Mouse (Mus musculus) adrenal gland, adult 18-20 months (tissue): Measurements from ENCODE around the gene Vamp8. TPM values are rescaled to one million over a fixed set of nuclear protein-coding genes. Genes with fewer than 3 reads are reported as not detected.

Source experiments
- DNase-seq, 2 experiments: peaks; one replicate each; pipeline ENCODE4 v3.0.0; 2021 to 2022; ENCODE audit warnings: low spot score in 2 of 2
- long read RNA-seq, 2 experiments: library from polyadenylated mRNA; stranded (forward); transcript quantifications; one replicate each; pipeline ENCODE4 v2.0.0; 2021
- total RNA-seq, 2 experiments: library from RNA; stranded (reverse); gene quantifications; 1 replicate in 1 of 2; 2 replicates in 1 of 2; pipeline ENCODE4 v1.2.3; 2021

Vamp8 gene
- 100 to 1,000 TPM; 111 to 140 TPM for total RNA-seq
- long read RNA-seq, experiment 1, transcript Vamp8-201 (3 exons, 820 nt) = major isoform, 21 of 24 reads
- long read RNA-seq, experiment 1, partial matches to known transcripts = 0 of 24 reads
- long read RNA-seq, experiment 1, other reads (novel, unspliced or antisense) = 0 of 24 reads
- long read RNA-seq, experiment 2, transcript Vamp8-201 (3 exons, 820 nt) = major isoform, 107 of 115 reads
- long read RNA-seq, experiment 2, partial matches to known transcripts = 3 of 115 reads
- long read RNA-seq, experiment 2, other reads (novel, unspliced or antisense) = 2 of 115 reads

GRCm38 (mm10) chr6:72389941-72390771 lies at the start of gene Vamp8:
Gene Vamp8 (minus strand): TSS chr6:72390703.
- peak; percentile 81 to 83 for DNase-seq

DNA sequence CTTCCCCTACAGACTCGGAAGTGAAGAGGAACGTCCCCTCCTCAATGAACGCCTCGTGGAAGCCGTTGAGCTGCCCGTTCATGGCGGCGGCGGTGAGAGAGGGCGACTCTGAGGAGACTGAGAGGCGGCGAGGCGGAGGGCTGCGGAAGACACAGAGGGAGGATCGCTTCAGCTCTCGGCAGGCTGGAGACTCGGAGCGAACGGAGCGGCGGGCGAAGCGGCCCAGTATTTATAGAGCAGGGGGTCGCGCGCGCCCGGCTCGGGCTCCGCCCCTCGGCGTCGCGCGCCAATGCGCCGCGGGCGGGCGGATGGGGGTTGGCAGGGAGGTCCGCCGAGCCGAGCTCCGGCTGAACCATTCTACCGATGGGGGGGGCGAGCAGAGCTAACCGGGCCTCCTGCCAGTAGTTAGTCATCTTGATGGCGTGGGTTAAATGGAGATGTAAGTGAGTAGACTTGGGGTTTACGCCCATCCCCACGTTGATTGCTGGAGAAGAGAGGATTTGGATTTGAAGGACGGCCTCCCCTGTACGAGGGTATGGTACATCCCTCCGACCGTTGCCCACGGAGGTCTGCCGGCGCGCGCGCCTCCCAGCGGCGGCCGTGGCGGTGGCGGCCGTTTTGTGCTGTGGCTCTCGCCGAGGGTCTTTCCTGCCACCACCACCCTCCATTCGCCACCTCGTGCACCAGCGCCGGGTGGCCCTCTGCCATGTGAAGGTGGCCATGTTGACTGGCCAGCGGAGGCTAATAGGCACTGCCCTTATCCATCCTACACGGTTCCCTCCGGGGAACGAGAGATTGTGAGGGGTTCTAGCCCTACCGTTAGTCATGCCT lies 49.1 kb upstream of the Vamp8 start, which contains the start of gene Mat2a:
Gene Mat2a (minus strand): TSS at position 204 of the 831 bp plus-strand sequence.
- peak; percentile 96 to 97 for DNase-seq

GRCm38 (mm10) chr6:72438862-72439354 lies 48.4 kb upstream of the Vamp8 start:
- DNase-seq = peak; percentile 83 to 87

GRCm38 (mm10) chr6:72438226-72438625 lies 47.7 kb upstream of the Vamp8 start:
- no peak for DNase-seq

GRCm38 (mm10) chr6:72432153-72432552 lies 41.6 kb upstream of the Vamp8 start:
- DNase-seq = no peak

GRCm38 (mm10) chr6:72430989-72431921 lies 40.8 kb upstream of the Vamp8 start:
- DNase-seq = no peak

DNA sequence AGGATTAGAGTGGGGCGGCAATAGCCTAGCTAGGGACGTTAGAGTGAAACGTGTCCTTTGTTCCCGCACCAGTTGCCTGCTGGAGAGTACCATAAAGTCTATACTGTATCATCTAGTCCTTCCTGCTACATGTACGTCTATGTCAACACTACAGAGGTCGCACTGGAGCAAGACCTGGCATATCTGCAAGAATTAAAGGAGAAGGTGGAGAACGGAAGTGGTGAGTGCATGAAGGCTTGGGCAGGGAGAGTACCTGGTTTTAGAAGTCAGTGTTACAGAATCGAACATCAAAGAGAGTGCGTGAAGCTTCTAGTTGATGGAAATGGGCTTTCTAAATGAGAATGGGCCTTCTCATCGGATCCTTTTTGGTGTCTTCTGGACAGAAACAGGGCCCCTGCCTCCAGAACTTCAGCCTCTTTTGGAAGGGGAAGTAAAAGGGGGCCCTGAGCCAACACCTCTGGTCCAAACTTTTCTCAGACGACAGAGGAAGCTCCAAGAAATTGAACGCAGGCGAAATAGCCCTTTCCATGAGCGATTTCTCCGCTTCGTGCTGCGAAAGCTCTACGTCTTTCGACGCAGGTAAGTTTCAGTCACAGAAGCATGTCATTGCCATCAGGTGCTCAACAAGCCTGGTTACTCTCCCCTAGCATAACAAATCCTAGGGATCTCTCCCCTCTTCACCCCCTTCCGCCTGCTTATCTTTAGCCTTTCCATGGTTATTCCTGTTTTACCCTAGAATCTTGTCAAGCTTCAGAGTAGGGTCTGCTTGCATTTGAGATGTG lies 38.7 kb upstream of the Vamp8 start:
- no peak for DNase-seq

GRCm38 (mm10) chr6:72428036-72428435 lies 37.5 kb upstream of the Vamp8 start:
- peak; percentile 76 to 77 for DNase-seq

DNA sequence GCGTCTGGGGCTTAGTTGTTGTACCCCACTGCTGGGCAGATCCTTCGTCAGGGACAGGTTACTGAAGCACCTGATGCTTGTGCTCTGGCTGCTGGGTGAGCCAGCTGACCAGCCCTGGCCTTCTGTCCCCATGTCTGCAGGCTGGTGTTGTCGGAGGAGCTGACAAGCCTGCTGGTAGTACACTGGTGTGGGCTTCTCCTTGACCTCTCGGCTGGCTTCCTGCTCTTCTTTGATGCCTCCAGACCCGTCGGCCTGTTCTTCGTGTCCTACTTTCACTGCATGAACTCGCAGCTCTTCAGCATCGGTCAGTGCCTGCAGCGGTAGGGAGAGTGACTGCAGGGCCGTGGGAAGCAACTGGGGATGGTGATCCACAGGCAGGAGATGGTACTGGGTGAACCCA lies 35.1 kb upstream of the Vamp8 start:
- DNase-seq = no peak

DNA sequence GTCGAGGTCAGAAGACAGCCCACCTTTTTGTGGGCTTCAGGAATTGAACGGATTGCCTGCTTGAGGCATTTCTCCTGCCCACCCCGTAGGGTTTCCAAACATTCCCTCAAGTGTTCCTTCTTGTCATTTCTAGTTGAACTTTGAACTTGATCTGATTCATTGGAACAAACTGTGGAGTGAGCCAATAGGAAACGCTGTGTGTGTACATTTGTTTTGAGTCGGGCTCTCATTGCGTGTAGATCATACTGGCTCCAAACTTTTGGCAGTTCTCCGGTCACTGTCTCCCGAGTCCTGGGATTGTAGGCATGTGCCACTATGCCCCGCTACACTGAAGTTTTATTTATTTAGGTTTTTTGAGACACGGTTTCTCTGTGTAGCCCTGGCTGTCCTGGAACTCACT lies 30.4 kb upstream of the Vamp8 start:
- no peak for DNase-seq

GRCm38 (mm10) chr6:72419806-72420205 lies 29.3 kb upstream of the Vamp8 start:
- DNase-seq = no peak

DNA sequence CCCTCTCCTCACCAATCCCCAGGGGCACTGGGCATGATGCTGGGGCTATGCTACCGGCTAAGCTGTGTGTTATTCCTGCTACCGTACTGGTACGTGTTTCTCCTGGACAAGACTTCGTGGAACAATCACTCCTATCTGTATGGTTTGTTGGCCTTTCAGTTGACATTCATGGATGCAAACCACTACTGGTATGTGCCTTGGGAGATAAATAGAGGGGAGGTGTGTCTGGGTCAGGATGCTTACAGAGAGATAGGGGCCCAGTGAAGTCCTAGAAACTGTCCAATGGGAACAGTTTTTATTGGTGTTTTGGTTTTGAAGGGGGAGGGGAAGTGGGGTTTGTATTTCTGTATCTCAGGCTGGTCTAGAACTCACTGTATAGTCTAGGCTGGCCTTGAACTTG lies 27.8 kb upstream of the Vamp8 start:
- DNase-seq = no peak

DNA sequence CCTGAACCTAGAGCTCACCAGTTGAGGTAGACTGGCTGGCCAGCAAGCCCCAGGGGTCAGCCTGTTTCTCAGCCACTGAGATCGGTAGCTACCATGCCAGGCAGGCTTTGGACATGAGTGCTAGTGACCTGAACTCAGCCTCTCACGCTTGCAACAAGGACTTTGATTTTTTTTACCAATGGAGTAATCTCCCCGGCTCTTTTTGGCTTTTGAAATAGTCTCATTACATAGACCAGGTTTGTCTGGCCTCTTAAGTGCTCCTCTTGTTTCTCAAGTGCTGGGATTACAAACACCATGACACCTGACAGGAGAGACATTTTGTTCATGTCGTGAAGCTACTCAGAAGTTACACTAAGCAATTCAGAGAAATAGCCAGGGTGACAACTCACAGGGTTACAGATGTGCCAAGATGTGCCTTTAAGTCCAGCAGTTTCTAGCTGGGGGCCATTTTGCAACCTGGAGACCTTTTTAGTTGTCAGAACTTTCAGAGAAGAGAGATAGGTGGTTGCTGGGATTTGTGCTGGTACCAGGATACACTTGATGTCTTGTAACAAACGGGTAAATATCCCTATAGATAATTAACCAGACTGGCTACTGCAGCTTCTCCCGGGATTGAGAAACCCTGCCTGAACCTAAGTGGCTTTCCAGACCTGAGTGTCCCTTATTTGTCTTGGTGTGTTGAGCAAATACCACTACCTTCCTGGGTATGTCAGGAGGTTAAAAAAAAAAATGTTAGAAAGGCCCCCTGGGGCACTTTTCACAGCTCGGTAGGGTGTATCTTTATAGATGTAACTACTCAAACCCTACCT lies 25.7 kb upstream of the Vamp8 start:
- no peak for DNase-seq

DNA sequence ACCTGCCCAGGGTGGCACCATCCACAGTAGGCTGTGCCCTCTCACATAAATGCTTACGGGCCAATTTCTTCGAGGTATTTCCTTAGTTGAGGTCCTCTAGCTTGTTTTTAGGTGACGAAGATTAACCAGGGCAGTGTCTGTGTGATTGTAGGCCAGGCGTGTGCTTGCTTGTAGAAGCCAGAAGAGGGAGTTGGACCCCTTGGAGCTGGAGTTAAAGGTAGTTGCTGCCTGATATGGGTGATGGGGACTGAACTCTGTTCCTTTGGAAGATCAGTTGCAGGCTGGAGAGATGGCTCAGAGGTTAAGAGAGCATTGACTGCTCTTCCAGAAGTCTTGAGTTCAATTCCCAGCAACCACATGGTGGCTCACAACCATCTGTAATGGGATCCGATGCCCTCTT lies 24.7 kb upstream of the Vamp8 start:
- DNase-seq = no peak

- DNase-seq = peak; percentile 92 to 93
Observed at GRCm38 (mm10) chr6:72414076-72414756, 23.7 kb upstream of the Vamp8 start, which contains the start of gene Ggcx. Gene Ggcx (plus strand): TSS chr6:72414308.

GRCm38 (mm10) chr6:72410518-72410917 lies 20.0 kb upstream of the Vamp8 start:
- DNase-seq = no peak

- DNase-seq = no peak
Observed at GRCm38 (mm10) chr6:72410003-72410402, 19.5 kb upstream of the Vamp8 start.

GRCm38 (mm10) chr6:72409567-72409966 lies 19.1 kb upstream of the Vamp8 start:
- peak; percentile 54 to 62 for DNase-seq
